Mouse (Mus musculus) heart, embryonic 14.5 days (tissue): ENCODE data around the gene Syt15. TPM values are rescaled to one million over a fixed set of nuclear protein-coding genes. Genes with fewer than 3 reads are reported as not detected.
A peak's percentile ranks its signal among the peaks of the same experiment; 100 is the strongest.

ENCODE experiments used
- ATAC-seq: fragments of 200-750 bp; cut with Nextera tagmentation; 2 replicates; pipeline ENCODE4 v1.8.0; 2017; ENCODE audit warnings: low read depth, moderate TSS enrichment; ENCODE audit not compliant: insufficient number of reproducible peaks, insufficient read depth, low FRiP score
- H3K27ac ChIP-seq, 2 experiments: fragments of 200-500 bp in 1 of 2; fragments of 300-500 bp in 1 of 2; sonication (generic) in 1 of 2; replicated peaks in 1 of 2; 2 replicates each; pipeline ENCODE4 v1.5.1; 2012 to 2014; ENCODE audit warnings: low read depth in 2 of 2, low read length in 2 of 2, control low read depth in 1 of 2, mild to moderate bottlenecking in 1 of 2, mixed read lengths in 1 of 2; ENCODE audit not compliant: control insufficient read depth in 1 of 2, insufficient read depth in 1 of 2
- H3K27me3 ChIP-seq: fragments of 300-500 bp; sonication (generic); 2 replicates; pipeline ENCODE4 v1.6.1; 2014; ENCODE audit warnings: mild to moderate bottlenecking, low read length, control low read depth; ENCODE audit not compliant: control insufficient read depth, insufficient read depth
- H3K36me3 ChIP-seq: fragments of 300-500 bp; sonication (generic); 2 replicates; pipeline ENCODE4 v1.6.1; 2014; ENCODE audit warnings: mild to moderate bottlenecking, control low read depth, low read length, mixed read lengths; ENCODE audit not compliant: control insufficient read depth, insufficient read depth
- H3K4me1 ChIP-seq, 2 experiments: fragments of 200-500 bp in 1 of 2; fragments of 300-500 bp in 1 of 2; sonication (generic) in 1 of 2; 2 replicates each; pipeline ENCODE4 v1.6.1; 2012 to 2014; ENCODE audit warnings: low read length in 2 of 2, control low read depth in 1 of 2, mixed read lengths in 1 of 2; ENCODE audit not compliant: control insufficient read depth in 2 of 2, insufficient read depth in 2 of 2
- H3K4me2 ChIP-seq: fragments of 300-500 bp; sonication (generic); 2 replicates; pipeline ENCODE4 v1.6.1; 2014; ENCODE audit warnings: mild to moderate bottlenecking, low read length
- H3K4me3 ChIP-seq, 2 experiments: fragments of 200-500 bp in 1 of 2; fragments of 300-500 bp in 1 of 2; sonication (generic) in 1 of 2; 2 replicates each; pipeline ENCODE4 v1.5.1; 2012 to 2014; ENCODE audit warnings: low read length in 2 of 2, mild to moderate bottlenecking in 2 of 2, control low read depth in 1 of 2, low read depth in 1 of 2, moderate library complexity in 1 of 2; ENCODE audit not compliant: control insufficient read depth in 1 of 2, insufficient read depth in 1 of 2
- H3K9ac ChIP-seq: fragments of 300-500 bp; sonication (generic); 2 replicates; pipeline ENCODE4 v1.6.1; 2014; ENCODE audit warnings: mild to moderate bottlenecking, low read length
- H3K9me3 ChIP-seq: fragments of 300-500 bp; sonication (generic); 2 replicates; pipeline ENCODE4 v1.6.1; 2016; ENCODE audit warnings: low read length, control low read depth; ENCODE audit not compliant: control insufficient read depth
- WGBS: fragments of 180-500 bp; shearing (Covaris S2); extraction: QIAGEN DNeasy Blood & Tissue Kit; methylation state at CpG from one replicate; pipeline ENCODE4 v1.1.7; 2014; 5-methylcytosine and 5-hydroxymethylcytosine counted together
- polyA plus RNA-seq: library from polyadenylated mRNA; unstranded; fragments of >200 nt; fragmentation: Nextera tagmentation; extraction: Ambion mirVana; gene quantifications from 2 replicates; pipeline ENCODE4 v1.2.1, GENCODE M21; 2014

The Syt15 gene
- polyA plus RNA-seq, 1 experiment from 2014 or later = 0.23 TPM

- Histone ChIP-seq H3K9me3 (no peaks in the 10 kb centered on the region), H3K9ac (no peak overlapping the region), H3K36me3 (no peaks in the 10 kb centered on the region), H3K4me1 (peaks cover 7 to 10% of the 10 kb centered on the region in 2 experiments; a peak in 2 of 4 replicates), H3K4me3 (no peak overlapping the region), H3K27ac (peak overlapping the region in 1 of 2 experiments; percentile 37; a peak in 1 of 4 replicates), H3K27me3 (peaks cover 27% of the 10 kb centered on the region), H3K4me2 (no peak overlapping the region)
- peak; percentile 55; the same call in 1 of the 2 replicates for ATAC-seq
- 55% methylated on average over 6 of the region's 6 CpGs for WGBS
Observed at GRCm38 (mm10) chr14:34215451-34216127, 3.8 kb upstream of the Syt15 start.

- WGBS = 2% methylated on average over 29 of the region's 29 CpGs
- ATAC-seq = no peak
- no peaks in the 10 kb centered on the region for H3K36me3 ChIP-seq
- H3K27me3 ChIP-seq = peaks cover 34% of the 10 kb centered on the region
- H3K9me3 ChIP-seq = no peaks in the 10 kb centered on the region
- no peak overlapping the region for H3K27ac ChIP-seq
- peaks cover 7 to 10% of the 10 kb centered on the region in 2 experiments; a peak in 2 of 4 replicates for H3K4me1 ChIP-seq
- peak overlapping the region; percentile 16 to 37 for H3K4me3 ChIP-seq
- H3K9ac ChIP-seq = peak overlapping the region; percentile 58
- peak overlapping the region; percentile 73 for H3K4me2 ChIP-seq
Observed at GRCm38 (mm10) chr14:34219786-34220198, 397 bp downstream of the Syt15 start.

GRCm38 (mm10) chr14:34220426-34220825 is 1.0 kb downstream of the Syt15 start:
- no peak overlapping the region for H3K9ac ChIP-seq

GRCm38 (mm10) chr14:34221416-34222077 is 2.2 kb downstream of the Syt15 start:
- peaks cover 5 to 6% of the 10 kb centered on the region in 2 experiments; a peak in 2 of 4 replicates for H3K4me1 ChIP-seq
- 64% methylated on average over 5 of the region's 5 CpGs for WGBS
- H3K9me3 ChIP-seq = no peaks in the 10 kb centered on the region
- no peak overlapping the region for H3K4me2 ChIP-seq
- no peak overlapping the region for H3K9ac ChIP-seq
- peaks cover 34% of the 10 kb centered on the region for H3K27me3 ChIP-seq
- no peak overlapping the region for H3K4me3 ChIP-seq
- no peak for ATAC-seq
- no peaks in the 10 kb centered on the region for H3K36me3 ChIP-seq
- no peak overlapping the region for H3K27ac ChIP-seq

More at GRCm38 (mm10) chr14:34220426-34220825, 1.0 kb downstream of the Syt15 start:
- H3K4me1 ChIP-seq = peaks cover 7 to 10% of the 10 kb centered on the region in 2 experiments; a peak in 2 of 4 replicates
- no peak overlapping the region for H3K4me3 ChIP-seq
- no peak for ATAC-seq
- H3K4me2 ChIP-seq = no peak overlapping the region
- no peak overlapping the region for H3K27ac ChIP-seq
- H3K27me3 ChIP-seq = peaks cover 34% of the 10 kb centered on the region
- 66% methylated on average over 5 of the region's 5 CpGs for WGBS
- no peaks in the 10 kb centered on the region for H3K9me3 ChIP-seq
- no peaks in the 10 kb centered on the region for H3K36me3 ChIP-seq

GRCm38 (mm10) chr14:34223362-34223898 is 4.0 kb downstream of the Syt15 start:
- Histone ChIP-seq H3K27ac (no peak overlapping the region), H3K9ac (no peak overlapping the region), H3K4me3 (no peak overlapping the region), H3K36me3 (no peaks in the 10 kb centered on the region), H3K9me3 (no peaks in the 10 kb centered on the region), H3K4me1 (peaks cover 8% of the 10 kb centered on the region in 2 experiments; a peak in 3 of 4 replicates), H3K4me2 (no peak overlapping the region), H3K27me3 (peaks cover 26% of the 10 kb centered on the region)
- 63% methylated on average over 5 of the region's 5 CpGs for WGBS
- no peak for ATAC-seq

GRCm38 (mm10) chr14:34225986-34226385 is 6.6 kb downstream of the Syt15 start:
- H3K27ac ChIP-seq = no peak overlapping the region
- no peaks in the 10 kb centered on the region for H3K9me3 ChIP-seq
- no peak for ATAC-seq
- 80% methylated on average over 9 of the region's 9 CpGs for WGBS
- peaks cover 5% of the 10 kb centered on the region; the same call in 1 of the 2 replicates for H3K27me3 ChIP-seq
- no peak overlapping the region for H3K4me2 ChIP-seq
- no peak overlapping the region for H3K4me3 ChIP-seq
- H3K9ac ChIP-seq = no peak overlapping the region
- H3K36me3 ChIP-seq = no peaks in the 10 kb centered on the region
- peaks cover 5 to 8% of the 10 kb centered on the region in 2 experiments; a peak in 3 of 4 replicates for H3K4me1 ChIP-seq

GRCm38 (mm10) chr14:34226566-34226965 is 7.2 kb downstream of the Syt15 start:
- Histone ChIP-seq H3K4me3 (no peak overlapping the region), H3K9ac (no peak overlapping the region), H3K27me3 (no peaks in the 10 kb centered on the region), H3K36me3 (no peaks in the 10 kb centered on the region), H3K4me2 (no peak overlapping the region), H3K4me1 (peaks cover 5 to 8% of the 10 kb centered on the region in 2 experiments; a peak in 3 of 4 replicates), H3K9me3 (peaks cover 3% of the 10 kb centered on the region; the same call in 1 of the 2 replicates), H3K27ac (no peak overlapping the region)
- no peak for ATAC-seq
- 74% methylated on average over 4 of the region's 4 CpGs for WGBS
